Mouse (Mus musculus) spleen, postnatal 36 days (tissue): Measurements from ENCODE around the gene Irs2.

ENCODE experiments used
- DNase-seq, 2 experiments: peaks; one replicate each; pipeline ENCODE4 v3.0.0; 2022; ENCODE audit warnings: low spot score in 2 of 2, mixed read lengths in 1 of 2

The Irs2 gene

DNA sequence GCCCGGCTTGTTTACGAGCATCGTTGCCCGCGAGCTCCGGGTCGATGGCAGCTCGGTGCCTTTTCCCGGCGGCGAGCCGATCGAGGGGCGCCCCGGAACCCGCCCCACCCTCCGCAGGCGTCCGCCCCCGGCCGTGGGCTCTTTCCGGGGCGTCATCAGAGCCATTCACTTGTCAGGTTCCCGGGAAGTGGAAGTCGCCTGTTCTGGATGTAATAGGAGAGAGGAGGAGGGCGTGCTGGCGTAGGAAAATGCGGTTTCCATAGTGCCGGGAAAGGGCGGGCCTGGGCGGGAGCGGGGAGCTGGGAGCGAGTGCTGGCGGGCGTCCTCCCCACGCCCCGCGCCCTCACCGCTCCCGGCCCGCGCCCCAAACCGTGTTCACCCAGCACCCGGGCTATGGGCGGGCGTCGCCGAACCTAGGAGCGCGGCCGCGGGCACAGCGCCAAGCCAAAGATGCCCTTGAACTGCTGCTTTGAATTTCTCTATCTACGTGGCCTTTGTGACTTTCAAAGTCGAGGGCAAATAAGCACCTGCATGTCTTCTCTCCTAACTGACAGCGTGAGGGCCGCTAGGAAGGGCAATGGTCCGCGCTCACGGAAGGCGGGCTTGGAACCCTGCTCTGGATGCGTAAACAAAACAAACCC, 1.3 kb upstream of the Irs2 start:
- peak; percentile 58 to 73 for DNase-seq

DNA sequence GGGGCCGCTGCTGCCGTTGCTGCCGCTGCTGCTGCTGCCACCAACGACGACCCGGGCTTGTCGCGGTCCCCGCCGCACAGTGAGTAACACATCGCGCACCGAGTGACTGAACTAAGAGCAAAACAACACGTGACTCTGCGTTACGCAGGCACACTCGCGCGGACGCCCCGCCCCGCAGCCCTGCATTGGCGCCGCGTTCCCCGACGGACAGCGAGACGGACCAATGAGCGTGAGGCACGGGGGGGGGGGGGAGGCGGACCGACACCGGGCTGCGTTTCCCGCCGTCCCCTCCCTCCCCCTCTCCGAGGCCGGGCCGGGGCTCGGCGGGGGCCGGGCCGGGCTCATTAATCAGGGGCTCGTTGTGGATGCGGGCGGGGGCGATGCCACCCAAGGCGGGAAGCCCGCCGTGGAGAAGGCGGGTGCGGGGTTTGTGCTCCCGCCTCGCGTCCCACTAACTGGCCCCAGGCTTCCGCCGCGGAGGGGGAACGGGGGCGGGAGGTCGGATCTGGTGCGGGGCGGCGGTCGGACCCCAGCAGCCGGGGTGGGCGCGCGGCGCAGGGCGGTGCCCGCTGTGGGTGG, 673 bp upstream of the Irs2 start:
- peak; percentile 97 to 98 for DNase-seq

DNA sequence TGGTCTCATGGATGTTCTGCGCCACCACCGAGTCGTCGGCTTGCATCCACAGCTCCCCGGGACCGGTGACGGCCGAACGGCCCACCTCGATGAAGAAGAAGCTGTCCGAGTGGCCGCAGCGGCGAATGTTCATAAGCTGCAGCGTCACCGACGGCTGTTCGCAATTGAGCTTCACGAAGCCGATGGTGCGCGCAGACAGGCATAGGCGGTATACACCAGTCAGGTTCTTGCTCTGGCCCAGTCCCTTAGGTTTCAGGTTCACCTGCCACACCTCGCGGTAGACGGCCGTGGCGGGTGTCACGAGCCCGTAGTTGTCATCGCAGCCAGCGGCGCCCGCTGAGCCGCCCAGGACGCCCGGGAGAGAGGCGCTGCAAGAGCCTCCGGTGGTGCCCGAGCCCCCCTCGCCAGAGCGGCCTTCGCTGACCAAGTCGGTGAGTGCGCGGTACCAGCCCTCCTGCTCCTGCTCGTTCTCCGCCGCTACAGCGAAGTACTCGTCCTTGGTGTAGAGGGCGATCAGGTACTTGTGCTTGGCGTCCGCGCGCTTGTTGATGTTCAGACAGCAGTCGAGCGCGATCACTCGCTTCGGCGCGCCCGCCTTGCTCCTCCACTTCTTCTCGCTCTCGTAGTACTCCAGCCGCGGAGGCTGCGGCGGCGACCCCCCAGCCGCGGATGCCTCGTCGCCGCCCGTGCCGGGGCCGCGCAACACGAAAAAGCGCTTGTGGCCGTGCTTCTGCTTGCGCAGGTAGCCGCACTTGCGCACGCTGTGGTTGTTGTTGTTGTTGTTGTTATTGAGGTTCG, 478 bp downstream of the Irs2 start:
- DNase-seq, result peak; percentile 41 to 47

DNA sequence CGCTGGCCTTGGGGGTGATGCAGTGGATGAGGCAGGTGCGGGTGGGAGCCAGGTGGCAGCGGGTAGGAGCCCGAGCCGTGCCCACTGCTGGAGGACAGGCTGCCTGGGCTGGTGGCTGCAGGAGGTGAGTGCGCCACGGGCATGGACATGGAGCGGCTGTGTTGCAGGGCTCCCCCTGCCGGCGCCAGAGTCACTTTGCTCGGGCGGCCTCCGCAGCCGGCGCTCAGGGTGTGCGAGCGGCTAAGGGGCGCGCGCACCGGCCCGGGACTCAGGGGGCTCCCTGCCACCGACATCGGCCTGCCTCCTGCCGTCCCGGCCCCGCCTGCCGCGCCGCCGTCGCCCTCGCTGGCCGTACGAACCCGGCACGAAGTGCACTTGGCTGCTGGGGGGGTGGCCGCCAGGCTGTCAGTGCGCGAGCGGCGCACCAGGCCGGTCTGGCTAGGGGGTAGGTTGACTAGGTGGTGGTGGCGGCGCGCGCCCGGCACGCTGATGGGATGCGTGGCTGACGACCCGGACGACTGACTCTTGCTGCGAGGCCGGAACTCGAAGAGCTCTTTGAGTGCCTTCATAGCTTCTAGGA, 1.2 kb downstream of the Irs2 start:
- DNase-seq, result peak; percentile 85 to 86

DNA sequence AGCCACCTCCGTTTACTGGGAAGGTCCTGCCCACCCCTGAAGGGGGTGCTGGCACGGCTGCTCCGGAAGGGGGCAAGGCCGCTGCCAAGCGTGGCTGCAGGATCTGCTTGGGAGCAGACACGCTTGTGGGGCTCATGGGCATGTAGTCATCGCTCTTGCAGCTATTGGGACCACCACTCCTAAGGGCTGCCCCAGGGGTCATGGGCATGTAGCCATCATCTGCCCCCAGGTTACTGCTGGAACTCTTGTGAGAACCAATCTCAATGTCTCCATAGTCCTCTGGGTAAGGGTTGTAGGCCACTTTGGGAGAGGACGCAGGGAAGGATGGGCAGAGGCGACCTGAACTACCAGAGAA, 2.0 kb downstream of the Irs2 start:
- DNase-seq, result no peak

DNA sequence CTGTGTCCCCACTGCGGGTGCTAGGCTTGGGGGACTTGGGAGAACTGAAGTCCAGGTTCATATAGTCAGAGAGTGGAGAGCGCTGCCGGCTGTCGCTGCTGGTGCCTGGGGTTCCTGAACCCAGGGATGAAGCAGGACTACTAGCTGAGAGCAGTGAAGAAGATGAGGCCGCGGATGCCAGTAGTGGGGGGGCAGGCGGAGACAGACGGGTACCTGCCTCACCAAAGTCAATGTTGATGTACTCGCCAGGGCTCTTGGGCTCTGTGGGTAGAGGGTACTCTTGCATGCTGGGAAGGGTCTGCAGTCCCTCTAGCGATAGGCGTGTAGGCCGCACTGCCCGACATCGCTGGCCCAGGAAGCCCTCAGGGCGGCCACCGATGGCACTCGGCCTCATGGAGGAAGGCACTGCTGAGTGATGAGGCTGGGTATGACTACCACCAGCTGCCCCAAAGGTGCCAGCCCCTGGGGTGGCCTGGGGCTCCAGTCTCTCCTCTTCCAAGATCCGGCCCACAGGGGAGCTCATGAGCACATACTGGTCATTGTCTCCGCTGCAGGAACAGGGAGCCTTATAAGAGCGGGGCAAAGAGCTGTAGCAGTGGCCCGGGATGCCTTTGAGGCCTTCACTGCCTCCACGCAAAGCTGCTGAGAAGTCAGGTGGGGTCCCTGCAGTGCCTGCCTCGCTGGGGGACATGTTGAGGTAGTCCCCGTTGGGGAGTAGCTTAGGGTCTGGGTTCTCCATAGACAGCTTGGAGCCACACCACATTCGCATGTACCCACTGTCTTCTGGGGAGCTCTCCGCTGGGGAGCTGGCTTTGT, 2.6 kb downstream of the Irs2 start:
- no peak for DNase-seq

DNA sequence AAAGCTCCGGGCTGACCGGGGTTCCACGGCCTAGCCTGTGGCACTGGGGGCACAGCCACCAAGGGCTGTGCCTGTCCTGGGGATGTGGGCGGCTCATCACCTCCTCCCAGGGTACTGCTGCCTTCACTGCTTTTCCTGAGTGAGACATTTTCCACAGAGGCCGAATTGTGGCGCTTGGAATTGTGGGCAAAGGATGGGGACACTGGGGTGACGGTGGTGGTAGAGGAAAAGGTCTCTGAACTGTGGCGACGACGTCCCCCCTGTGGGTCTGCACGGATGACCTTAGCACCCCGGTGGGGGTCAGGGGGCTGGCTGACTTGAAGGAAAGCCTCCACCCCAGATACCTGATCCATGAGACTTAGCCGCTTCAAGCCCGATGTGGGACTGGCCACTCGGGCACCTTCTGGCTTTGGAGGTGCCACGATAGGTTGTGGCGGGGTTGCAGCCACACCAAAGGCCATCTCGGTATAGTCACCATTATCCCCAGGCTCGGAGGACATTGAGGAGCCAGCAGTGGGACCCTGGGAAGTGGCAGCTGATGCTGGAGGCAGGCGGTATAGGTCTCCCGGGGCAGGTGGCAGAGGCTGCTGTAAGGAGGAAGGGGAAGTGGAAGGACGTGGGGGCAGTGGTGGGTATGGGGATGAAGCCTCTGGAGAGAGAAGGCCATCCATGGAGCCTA, 3.3 kb downstream of the Irs2 start:
- no peak for DNase-seq

DNA sequence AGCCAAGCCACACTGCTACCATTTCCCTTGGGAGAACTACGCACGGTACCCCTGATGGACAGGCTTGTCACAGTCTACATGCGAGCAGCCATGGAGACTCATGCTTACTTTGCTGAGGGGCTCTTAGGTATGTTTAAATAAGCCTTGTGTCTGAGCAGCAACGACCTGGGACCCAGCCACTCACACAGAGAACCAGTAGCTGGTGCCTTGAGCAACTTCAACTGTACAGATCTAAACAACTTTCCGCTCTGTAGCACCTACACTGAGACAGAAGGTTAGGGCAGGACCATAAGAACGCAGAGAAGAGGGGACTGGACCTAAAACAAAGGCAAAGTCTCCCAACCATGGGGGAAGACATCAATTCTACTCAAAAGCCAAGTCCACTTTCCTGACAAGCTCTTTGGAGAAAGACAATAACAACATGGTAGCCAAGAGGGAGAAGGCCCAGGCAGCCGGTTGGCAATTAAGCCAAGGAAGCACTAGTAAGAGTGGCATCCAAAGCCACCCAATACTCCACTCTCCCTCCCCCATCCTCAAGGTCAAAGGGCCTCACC, 4.3 kb downstream of the Irs2 start:
- DNase-seq, result no peak

DNA sequence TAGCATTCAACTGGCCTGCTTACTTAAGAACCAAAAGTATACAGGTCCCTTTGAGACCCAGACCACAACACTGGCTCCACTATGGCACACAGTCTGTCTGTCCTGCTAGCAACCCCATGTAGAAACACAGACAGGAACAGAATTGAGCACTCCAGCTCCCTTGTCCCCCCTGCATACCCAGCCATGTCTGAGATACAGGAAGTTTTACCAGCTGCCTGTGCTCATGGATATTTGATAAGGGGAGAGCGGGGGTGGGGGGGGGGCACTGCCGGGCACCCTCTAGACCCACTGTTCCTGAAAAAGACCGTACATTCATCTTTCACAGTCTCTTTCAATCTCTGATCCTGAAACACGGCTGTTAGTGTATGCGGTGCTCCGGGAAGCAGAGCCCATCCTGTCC, 5.0 kb downstream of the Irs2 start:
- DNase-seq, result no peak

DNA sequence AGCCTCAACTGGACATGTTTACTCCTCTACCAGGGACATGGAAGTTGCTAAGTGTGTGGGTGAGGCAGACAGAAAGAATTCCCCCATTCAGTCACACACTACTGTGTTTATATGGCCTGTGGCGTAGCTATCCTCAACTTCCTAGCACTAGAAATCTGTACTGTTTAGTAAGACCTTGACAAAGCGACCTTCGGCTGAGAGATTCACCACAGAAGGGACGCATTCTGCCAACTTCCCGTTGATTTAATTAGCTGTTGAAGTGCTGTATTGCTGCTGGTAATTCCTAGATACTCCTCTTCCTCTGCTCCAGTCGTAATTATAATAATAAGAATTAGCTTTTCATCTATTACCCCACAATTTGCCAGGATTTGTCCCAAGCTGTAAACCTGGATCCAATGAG, 5.4 kb downstream of the Irs2 start:
- DNase-seq, result no peak

DNA sequence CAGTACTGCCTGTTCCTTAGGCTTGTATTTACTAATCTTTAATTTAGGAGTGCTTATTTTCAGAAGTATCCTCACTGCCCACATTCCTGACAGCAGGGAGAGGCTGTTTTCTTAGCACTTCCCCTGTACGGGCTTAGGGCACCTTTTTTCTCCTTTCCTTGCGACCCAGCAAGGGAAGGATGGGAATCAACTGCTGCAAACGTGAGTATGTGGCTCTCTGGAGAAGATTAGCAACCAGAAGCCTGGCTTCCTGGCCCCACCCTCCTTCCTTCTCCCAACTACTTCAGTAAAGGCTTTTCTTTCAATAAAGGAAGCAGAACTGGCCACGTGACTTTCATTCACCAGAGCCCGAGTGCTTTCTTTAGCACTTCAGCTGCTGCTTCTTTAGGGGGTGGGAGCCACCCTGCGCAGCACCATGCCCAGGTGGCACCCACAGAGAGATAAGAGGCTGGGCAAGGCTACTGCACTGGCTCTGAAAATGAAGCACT, 7.2 kb downstream of the Irs2 start:
- DNase-seq, result peak; percentile 54 to 61

DNA sequence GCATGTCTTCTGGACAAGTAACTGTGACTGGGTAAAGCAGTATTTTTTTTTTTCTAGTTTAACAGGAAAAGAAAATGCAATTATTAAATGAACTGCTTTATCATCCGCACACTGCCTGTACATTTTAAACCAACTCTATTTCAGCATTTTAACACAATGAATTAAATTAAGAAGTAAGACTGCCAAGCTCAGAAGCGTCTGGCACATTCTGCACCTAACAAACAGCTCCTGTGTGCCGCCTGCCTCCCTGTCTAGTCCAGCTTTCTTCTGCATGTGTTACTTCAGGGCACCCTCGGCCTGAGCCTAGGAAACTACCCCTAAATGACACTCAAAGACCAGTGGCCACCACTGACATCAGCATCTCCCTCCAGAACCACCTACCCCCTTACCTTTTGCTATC, 8.7 kb downstream of the Irs2 start:
- no peak for DNase-seq

DNA sequence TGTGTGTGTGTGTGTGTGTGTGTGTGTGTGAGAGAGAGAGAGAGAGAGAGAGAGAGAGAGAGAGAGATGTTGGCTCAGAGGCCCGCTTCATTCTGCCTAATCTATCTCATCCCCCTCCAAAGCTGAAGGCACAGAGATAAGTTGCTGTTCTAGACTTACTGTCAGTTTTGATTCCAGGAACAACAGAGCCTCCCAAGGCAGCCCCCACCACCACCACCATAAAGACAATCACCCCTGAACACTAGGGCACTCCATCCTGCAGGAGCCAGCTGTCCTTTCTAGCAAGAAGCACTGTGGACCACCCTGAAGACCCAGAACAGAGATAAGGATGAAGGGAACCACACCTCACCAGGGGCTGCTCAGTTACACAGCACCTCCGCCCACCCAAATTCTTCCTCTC, 12.0 kb downstream of the Irs2 start:
- no peak for DNase-seq

DNA sequence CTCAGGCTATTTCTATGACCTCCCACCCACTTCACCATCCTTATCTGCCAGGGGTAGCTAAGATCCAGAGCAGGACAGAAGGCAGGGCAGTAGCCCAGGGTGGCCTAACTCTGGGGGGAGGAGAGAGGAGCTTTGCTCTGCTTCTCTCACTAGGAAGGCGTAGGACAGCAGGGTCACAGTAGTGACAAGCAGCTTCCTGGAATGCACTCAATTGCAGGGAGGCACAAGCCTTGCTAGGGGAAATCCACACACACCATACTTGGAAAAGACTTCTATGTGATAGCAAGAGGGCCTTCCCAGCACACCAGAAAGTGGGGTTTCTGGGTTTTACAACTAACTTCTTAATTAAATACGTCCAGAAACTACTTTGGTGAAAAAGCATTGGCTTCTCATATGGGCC, 12.5 kb downstream of the Irs2 start:
- no peak for DNase-seq

DNA sequence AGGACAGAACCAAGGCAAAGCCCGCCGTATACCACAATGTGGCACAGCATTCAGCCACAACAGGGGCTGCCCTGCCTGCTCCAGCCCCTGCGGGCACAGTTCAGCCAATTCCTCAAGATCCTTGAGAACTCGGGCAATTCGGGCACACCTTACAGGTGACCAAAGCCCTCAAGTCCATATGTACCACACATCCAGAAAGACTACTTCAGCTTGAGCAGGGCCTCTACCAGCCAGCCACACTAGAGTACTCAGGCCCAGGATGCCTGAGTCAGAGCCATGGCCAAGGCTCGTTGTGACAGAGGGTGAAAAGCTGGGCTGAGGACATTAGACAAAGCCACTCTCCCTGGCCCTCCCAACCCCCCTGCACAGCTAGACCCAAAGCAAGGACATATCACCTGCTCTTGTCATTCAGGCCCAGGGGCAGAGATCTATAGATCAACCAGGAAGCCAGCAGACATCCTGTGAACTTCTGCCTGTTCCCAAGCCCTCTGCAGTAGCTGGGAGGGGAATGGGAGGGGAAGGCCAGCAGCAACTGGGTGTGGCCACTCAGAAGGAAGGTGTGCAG, 13.8 kb downstream of the Irs2 start:
- DNase-seq, result no peak

DNA sequence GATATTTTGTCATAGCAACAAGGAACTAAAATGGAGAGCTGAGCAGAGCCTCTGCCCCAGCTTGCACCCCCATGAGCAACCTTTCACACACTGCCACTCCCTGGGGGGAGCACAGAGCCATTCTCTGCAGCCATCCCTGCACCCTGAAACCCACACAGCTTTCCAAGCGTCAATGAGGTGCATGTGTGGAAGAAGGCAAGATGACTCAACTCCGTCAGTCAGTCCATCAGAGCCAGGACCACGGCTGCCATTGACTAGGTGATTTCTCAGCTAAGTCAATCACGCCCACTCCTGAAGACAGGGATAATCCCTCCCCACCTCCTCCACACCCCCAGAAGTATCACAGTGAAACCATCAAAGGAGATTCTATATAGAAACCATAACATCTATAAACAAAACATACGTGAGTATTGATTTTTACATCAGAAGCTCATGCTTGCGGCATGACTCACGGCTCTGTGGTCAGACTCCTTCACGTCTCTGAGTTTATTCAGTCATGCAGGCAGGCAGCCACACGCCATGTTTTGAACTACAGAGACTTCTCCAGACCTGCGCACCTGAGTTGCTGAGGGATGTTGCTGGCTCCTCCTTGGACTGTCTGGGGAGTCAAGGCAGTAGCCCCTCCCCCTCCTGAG, 14.6 kb downstream of the Irs2 start:
- DNase-seq, result no peak

DNA sequence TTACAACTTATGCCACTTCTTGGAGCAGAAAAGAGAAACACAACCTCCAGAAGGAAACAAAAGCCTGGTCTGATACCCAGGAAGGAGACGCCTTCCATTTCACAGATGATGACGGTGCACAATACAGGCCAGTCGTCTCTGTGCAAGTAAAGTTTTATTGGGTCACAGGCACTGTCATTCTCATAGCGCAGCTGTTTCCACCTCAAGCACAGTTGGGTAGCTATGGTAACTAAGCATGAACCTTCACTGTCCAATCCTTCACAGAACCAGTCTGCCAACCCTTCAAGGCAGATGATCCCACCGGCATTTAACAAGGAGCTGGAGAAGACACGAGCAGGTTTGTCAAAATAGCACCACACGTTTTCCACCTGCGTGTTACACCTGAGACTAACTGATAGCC, 16.2 kb downstream of the Irs2 start:
- no peak for DNase-seq

DNA sequence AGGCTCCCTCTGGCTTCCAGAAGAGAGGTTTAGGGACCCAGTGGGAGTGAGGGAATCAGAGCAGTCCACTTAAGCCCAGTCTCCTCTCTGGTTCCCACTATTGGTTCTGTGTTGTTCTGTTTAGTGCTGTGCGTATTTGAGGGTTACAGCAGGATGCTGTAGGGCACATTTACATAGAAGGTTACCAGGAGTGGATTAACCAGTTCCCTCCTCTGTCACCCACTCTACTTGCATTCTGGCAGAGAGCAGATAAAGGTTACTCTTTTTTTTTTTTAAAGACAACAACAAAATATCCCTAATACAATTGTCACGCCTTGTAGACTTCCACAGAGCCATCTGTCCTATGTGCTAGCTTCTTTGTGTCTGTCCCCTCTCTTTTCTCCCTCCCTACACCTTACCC, 16.9 kb downstream of the Irs2 start:
- no peak for DNase-seq

DNA sequence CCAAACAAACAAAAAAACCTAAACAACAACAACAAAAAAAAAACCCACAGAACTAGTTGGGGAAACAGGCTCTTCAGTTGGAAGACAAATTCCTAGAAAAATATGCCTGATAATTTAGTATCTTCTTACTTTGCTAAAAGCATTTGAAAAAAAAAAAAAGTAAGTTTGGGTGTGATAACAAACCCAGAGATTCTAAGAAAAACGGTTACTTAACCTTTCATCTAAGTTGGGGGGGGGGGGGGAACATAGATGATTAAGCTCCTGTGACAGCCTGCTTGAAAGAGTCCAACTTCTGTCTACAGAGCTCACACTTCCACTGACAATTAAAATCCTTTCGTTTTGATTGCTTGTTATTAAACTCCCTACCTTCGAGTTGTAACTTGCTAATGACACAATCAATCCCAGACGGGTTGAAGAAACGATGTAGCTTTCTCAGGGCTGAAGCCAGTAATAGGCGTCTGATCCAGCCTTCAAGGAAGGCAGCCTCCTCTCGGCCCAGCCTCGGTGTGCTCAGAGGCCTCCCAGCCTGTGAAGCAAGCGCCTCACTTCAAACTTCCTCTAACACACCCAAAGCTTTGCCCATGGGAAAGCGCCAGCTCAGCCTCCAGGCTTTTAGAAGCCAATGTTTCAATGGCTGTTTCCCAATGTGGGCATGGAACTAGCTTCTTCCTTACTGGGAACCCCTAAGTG, 17.7 kb downstream of the Irs2 start:
- no peak for DNase-seq

DNA sequence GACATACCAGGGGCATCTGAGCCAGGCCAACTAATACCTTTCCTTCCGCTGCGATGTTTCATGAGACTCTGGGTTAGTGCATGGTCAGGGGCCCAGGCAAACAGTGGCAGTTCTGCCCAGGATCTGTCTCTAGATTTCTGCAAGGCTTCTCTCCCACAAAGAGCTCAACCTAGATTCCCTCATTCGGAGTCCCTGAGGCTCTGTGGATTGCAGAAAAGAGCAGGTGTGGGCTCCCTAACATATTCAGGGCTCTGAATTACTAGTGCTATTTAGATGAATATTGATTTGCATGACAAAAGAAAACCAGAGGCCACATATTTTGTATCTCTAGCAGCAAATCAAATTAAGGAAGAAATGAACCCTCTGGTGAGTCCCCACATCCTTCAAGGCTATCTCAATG, 18.3 kb downstream of the Irs2 start:
- DNase-seq, result no peak
